Mouse (Mus musculus) left cerebral cortex, postnatal 4 days (tissue): ENCODE data around the gene Rarres2. TPM values are rescaled to one million over a fixed set of nuclear protein-coding genes. Genes with fewer than 3 reads are reported as not detected.

Source experiments
- DNase-seq: peaks from one replicate; pipeline ENCODE4 v3.0.0-alpha.2; 2022
- intact Hi-C: fragments of 180-260 bp; cut with DNase I; formaldehyde crosslinking; loops from one replicate; pipeline ENCODE4 v1.15.1; 2025
- total RNA-seq, 2 experiments: library from RNA; stranded (reverse); gene quantifications; 2 replicates each; pipeline ENCODE4 v1.2.3; 2021

Rarres2 gene
- total RNA-seq, 2 experiments from 2014 or later: 6.9 to 7.0 TPM

DNA sequence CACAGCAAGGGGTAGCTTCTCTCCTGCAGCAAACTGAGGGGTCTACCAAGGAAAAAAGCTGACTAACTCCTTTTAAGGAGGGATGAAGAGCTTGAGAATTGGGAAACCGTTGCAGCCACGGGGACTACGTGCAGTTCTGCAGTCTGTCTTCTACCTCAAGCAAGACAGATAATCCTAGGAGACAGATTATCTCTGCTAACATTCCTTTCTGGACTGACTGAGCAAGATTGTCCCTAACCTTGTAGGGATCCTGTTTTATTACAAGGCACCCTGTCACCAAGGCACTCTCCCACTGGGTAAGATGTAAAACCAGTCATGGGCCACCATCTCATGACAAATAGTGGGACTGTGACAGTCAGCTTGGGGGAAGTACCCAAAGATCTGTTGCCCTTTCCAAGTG, 8.7 kb upstream of the Rarres2 start:
- DNase-seq: no peak
- intact Hi-C loops: loop anchor here (5.0 kb wide), 1 partner anchor 61 kb away; no protein-coding TSS in a partner anchor

DNA sequence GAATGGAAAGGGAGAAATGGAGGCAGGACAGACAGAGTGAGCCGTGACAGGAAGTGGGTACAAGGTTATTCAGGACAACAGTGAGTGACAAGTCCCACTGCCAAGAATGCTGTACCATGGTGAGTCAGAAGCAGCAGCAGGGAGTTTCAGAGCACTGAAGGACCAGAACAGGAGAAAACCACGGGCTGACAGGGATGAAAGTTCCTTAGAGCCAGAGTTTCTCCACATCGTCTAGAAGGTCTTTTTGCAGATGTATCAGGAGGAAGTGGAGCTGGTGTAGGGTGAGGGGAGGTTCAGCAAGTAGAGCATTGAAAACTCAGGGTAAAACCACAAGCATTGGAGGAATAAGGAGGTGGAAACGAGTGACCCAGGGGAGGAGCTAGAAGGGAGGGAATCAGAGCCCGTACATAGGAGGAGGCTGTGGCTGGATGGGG, 6.6 kb upstream of the Rarres2 start:
- intact Hi-C loops: no loop called here
- no peak for DNase-seq

DNA sequence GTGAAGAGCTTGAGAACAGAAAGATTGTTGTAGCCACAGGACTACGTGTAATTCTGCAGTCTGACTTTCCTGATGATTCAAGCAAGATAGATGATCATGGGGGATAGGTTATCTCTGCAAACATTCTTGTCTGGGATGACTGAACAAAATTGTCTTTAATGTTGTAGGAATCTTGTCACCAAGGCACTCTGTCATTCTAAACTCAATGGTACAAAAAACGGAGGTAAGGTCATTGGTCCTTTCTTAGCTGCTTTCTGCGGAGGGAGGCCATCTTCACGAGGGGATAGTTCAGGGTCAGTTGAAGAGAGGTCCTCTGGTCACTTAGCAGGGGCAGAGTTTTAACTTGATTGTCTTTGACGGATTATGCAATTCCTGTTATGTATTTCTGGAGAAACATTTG, 6.1 kb upstream of the Rarres2 start:
- intact Hi-C loops: no loop called here
- no peak for DNase-seq

DNA sequence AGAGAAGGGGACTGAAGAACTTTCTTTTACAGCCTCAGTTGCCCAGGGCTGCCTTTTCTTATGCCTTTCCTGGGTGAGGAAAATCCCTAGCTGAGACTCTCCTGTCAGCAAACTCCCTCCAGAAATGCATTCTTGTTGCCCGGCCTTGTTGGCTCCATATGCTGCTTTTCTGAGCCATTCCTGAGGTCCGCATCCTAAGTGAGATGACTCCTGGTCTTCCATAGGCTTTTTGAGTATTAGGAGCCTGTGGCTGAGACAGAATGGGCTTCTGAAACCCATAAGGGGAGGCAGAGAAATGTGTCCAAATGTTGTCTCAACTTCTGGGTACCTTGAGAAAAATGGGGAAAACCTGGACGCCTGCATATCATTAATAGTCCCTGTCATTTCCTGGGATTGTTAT, 1.4 kb upstream of the Rarres2 start:
- no peak for DNase-seq
- intact Hi-C loops: no loop called here

DNA sequence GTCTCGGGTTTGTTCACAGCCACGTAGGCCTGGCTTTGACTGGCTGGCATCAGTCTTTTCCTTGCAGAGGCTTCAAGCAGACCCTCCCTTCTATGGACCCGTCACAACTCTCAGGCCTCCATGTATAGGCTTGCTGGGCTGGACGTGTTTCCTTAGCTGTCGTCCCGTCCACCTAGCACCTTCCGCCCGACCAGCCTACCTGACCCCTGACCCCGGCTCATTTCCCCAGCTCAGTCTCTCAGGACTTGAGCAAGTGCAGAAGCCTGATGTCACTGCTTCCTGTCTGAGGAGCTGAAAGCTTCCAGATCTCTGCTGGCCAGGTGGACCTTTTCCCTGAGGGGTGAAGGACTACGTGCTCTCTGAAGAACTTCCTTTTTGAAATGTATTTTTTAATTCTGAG, 691 bp upstream of the Rarres2 start:
- no peak for DNase-seq
- intact Hi-C loops: no loop called here

DNA sequence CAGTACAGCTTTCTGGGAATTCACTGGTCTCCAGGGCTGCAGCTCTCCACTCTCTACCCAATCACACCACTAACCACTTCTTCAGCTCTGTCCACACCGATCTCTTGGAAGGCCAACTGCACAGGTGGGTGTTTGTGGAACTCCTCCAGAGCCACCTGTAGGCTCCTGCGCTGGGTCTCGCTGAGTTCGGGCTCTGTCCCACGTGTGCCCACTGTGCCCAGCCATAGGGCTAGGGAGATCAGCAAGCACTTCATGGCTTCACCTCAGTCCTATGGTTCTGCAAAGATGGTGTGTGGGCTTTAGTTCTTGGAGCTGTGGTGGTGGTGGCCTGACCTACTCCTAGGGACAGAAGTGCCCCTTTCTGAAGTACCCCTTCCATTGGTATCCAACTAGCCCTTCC, 575 bp downstream of the Rarres2 start:
- DNase-seq: no peak
- intact Hi-C loops: no loop called here

DNA sequence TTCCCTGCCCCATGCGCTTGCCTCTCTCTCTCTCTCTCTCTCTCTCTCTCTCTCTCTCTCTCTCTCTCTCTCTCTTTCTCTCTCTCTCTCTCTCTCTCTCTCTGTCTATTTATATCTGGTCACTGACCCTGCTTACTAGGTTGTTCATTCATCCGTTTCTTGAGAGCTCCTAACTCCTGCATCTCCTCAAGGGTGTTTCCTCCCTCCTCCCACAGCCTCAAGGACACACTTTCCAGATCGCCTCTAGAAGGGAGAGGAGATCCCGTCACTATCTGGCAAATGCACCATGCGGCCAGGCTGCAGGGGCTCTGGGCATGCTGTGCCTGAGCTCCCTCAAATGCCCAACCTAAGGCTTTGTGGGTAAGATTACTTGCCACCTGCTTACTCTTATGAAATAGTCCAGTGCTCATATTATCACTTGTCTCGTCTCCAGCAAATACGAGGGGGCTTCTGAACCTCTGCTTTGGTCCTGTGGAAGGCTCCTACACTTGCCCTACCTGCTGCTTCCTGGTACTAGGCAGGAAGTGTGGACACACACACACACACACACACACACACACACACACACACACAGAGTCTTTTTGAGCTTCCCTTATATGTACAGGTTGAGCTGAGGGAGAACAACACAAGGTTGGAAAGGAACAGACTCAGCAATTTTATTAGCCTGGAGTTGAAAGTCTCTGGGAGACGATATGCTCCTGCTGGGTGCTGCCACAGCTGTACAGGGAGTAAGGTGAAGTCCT, 3.4 kb downstream of the Rarres2 start:
- no peak for DNase-seq
- intact Hi-C loops: no loop called here

DNA sequence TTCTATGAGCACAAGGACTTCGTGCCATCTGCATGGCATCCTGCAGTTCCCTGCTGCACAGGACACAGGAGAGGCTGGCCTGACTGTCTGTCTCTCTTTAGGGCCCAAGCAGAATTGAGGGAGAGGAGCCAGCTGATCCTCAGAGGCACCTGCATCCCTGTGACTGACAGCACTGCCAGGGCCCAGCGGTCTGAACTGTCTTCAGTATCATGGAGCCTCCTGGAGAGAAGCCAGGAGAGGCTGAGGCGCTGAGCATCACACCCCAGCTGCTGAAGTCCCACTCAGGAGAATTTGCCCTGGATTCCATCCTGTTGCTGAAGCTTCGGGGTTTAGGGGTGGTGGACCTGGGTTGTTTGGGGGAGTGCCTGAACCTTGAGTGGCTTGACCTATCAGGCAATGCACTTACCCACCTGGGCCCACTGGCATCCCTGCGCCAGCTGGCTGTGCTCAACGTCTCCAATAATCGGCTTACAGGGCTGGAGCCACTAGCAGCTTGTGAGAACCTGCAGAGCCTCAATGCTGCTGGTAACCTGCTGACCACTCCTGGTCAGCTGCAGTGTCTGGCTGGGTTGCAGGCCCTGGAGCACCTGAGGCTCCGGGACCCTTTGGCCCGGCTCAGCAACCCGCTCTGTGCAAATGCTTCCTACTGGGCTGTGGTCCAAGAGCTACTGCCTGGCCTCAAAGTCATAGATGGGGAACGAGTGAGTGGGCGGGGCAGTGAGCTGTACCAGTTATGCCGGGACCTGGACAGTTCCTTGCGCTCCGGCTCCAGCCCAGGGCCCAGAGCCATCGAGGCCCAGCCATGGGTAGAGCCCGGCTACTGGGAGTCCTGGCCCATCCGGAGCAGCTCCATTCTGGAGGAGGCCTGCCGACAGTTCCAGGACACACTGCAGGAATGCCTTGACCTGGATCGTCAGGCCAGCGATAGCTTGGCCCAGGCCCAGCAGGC, 4.3 kb downstream of the Rarres2 start:
- intact Hi-C loops: no loop called here
- peak; percentile 57 for DNase-seq

DNA sequence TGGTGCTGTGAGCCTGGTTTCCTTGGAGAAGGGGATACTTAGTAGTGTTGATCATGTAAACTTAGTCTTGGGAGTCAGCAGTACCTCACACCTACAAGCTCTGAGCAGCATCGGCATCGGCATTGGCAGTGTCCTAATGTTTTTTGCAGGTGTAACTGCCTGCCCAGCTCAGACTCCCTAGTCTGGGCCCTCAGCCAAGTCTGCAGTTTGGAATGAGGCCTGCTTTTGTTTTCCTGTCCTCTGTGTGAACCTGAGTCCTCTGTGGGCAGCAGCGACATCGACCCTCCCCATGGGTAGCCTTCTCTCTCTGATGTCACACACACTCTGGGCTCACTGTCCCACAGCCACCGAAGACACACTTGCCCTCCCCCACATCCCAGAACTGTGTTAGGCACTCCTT, 6.3 kb downstream of the Rarres2 start:
- intact Hi-C loops: no loop called here
- peak; percentile 33 for DNase-seq

DNA sequence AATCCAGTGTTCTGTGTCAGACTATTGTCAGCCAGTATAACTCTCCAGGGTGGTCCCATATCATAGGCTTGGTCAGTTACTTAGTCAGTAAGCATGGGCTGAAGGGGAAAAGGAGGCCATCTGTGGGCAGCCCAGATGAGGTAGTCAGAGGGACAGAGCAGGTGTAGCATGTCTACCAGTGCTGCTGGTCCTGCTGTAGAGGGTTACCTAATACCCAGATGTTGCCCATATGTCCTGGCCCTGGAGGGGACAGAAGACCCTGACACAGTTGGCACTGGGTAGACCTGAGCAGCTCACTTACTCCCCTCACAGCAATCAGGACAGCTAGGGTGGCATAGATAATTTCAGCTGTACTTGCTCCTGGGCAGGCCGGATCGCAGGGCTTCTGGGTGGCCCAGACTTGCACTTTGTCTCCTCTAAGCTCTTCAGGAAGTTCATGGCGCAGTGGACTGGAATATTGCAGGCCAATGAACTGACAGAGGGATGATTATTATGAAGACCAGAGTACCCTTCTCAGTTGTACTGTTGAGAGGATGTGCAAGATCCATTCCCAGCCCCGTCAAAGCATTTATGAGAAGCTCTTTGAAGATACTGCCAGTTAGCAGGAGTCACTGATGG, 6.8 kb downstream of the Rarres2 start:
- DNase-seq: no peak
- intact Hi-C loops: no loop called here

DNA sequence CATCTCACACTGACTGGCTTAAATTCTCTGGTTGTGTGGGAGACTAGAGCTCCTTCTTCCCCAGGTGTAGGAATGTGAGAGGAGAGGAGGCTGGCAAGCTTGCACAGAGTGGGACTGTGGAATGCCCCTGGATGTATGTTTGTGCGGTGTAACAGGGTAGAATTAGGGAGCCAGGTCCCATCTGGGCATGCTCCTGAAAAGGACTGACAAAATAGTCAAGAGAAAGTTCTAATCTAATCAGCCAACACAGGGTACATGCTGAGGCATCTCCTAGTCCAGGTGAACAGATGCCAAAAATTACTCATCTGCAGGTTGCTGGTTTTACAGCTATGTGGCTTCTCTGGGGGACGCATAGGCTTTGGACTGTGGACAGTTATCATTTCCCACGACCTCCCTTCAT, 16.6 kb downstream of the Rarres2 start:
- intact Hi-C loops: no loop called here
- no peak for DNase-seq

DNA sequence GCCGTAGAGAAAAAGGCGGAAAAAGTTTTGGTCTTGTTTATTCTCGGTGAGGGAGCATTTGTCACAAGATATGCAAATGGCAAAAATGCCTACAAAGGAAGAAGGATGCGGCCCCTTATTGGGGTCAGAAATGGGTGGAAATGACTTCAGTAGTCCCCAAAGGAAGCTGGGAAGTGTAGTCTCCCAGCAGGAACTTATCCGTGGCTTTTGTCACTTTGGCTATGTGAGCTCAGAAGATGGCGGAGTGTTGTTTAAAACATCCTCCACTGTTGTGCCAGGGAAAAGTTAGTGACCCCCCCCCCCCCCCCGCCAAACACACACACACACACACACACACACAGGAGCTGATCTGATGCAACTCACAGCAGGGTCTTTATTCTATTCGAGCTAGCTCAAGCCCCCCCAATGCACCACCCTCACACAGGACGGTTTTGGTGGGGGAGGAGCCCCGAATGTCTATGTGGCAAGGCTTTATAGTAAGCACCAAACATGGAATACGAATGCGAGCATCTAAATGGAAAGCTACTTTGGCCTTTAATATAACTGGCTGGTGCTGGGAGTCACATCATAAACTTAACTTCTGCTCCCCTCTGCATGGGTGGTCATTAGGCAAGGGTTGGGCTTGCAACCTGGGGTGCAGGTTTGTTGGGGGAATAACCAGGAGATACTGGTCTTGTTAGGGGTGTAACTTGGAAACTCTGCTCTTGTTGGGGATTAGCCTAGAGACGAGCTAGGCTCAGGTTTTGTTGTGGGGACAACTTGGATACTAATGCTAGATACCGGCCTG, 17.3 kb downstream of the Rarres2 start:
- peak; percentile 36 for DNase-seq
- intact Hi-C loops: no loop called here

DNA sequence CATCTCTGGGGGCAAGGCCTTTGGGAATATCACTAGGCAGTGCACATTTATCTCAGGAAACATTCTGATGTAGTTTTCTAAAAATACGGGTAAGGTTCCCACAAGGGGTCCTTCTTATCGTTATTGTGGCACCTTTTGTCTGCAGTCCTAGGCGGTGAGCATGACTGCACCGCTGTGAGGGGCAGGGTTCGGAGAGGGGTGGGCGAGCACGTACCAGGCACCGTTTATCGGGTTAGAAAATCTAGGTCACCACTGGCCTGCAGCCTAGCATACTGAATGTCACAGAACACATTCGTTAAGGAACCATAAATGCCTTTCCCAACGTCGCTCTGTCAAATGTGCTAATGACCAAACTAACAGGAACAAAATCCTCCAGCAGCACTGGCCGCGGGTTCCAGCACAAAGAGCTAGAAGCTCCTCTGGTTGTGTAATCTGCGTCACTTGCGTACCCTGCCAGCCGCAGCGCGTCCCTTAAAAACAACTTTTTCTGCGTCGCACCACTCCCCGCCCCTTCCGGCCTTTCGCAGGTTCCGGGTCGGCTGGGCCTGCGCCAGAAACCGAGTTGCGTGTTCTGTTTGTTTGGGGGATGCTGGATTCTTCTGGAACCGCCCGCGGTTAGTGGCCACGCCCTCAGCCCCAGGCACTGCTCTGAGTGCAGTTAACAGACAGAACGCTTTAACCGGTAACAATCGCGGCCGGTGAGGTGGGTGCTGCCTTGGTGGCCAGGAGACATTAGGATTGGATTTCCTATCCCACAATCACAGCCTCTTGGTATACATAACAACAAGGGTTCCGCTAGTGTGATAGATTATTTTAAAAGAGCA, 18.1 kb downstream of the Rarres2 start, which contains the start of gene Lrrc61:
TSS of gene Lrrc61 (plus strand) at position 517 of the 824 bp plus-strand sequence.
- DNase-seq: peak; percentile 99
- intact Hi-C loops: no loop called here

DNA sequence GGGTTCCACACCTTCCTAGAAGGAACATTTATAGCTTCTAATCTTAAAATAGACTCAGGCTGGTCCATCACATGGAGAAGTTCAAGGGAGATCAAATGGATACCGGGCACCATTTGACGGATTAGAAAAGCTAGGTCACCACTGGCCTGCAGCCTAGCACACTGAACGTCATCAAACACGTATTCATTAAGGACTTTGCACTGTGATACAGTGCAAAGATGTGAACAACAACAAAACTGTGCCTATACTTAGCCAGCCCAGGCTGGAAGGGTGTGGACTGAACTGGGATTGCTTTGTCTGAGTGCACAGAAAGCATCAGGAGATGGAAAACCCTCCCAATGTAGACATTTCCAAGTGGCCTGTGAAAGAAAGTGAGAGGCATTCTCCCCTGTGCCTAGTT, 18.8 kb downstream of the Rarres2 start:
- no peak for DNase-seq
- intact Hi-C loops: no loop called here

DNA sequence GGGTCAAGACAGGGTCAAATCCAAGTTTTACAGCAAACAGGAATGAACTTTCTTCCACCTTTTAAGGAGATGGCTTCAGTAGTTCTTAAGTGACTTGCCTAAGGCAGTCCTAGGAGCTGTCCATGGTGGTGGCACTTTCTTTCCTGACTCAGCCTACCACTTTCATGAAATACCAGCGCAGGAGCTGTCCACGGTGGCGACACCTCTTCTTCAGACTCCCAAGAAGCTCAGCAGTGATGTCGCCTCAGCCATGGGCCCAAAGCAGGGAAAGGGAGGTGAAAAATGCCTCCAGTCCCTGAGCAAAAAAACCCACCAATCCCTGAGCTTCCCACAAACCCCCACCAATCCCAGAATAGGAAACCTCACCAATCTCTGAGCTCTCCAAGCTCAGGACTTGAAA, 19.7 kb downstream of the Rarres2 start:
- intact Hi-C loops: no loop called here
- no peak for DNase-seq

DNA sequence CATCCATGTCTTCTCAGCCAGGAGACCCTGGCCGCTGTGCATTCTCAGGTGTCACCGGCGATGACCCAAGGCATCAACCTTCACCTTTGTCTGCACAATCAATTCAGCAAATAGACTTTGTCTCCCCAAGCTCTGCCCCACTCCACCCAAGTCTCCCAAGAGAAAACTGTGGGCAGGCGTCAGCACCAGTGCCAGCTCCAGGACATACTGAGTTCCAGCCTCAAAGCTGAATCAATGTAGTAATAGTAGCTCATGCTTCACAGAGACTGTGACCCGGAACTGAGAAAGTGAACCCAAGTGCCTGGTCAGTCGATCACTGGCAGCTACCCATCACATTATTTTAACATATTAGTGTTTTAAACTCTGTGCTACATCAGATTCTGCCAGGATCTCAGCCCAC, 24.3 kb downstream of the Rarres2 start:
- intact Hi-C loops: no loop called here

DNA sequence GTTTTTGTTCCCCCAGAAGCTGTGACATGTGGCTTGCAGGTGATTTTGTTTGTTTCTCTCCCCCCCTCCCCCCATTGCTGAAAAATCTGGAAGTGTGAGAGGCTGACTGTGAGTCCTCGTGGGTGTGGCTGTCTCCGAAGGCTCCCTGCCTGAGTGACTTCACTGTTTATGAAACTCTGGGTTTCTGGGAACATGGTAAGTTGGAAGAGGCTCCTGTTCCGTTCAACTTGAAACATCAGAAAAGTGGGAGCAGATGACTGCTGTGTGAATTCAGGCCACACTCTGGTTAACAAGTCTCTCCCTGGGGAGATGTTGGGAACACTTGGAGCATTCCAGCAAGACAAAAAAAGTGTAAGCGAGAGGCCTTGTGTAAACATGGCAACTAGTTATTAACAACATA, 25.7 kb downstream of the Rarres2 start:
- intact Hi-C loops: no loop called here
- no peak for DNase-seq

More for the DNA sequence above, 24.3 kb downstream of the Rarres2 start:
- no peak for DNase-seq

DNA sequence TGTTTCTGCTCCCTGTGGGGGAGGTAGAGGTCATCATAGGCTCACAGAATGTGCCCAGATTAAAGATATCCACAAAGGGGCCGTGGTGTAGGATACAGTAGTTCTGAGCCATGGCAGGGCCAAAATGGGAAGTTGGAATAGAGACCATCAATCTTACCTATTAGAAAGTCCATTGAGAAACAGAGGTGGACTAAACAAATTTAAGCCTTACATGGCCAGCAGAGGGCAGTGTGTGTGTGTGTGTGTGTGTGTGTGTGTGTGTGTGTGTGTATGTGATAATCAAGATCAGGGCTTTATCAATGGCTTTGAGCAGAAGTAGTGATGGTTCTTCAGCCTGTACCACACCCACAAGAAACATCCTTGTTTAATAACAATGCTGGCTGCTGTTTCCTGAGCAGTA, 26.3 kb downstream of the Rarres2 start:
- DNase-seq: peak; percentile 35
- intact Hi-C loops: no loop called here

DNA sequence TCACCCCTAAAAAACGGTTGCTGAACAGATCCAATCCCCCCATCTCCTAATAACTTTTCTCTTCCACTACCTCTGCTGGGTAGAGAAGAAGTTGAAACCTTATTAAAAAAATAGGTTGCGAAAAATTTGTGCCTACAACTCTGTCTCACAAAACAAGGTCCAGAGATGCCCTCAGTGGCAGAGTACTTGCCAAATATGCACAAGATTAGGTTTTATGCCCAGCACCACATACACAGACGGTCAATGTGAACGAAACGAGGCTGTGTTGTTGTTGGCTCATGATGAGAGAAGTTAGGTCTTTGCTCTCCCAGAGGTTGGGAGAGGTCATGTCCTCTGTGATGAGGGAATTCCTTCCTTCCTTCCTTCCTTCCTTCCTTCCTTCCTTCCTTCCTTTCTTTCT, 27.3 kb downstream of the Rarres2 start:
- intact Hi-C loops: no loop called here
- no peak for DNase-seq

DNA sequence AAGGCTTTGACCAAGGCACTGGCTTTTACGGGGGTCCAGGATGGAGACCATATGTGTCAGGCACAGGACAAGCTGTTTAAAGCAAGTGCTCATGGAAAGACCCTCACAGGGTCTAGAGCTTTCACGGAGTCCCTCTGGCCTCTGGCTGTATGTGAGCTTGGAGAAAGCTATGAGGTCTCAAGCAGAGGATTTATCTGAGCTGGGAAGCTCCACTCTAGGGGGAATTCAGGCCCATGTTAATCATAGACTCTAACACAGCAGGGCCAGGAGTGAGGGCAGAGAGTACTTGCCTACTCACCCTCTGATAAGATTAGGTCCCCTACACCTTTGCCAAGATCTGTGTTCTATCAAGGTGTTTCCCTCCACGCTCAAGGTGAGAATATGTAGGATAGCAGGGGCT, 30.0 kb downstream of the Rarres2 start:
- no peak for DNase-seq
- intact Hi-C loops: loop anchor here (5.0 kb wide), 1 partner anchor 365 kb away; no protein-coding TSS in a partner anchor
